Mouse (Mus musculus): ENCODE results near the gene Myo6. TPM values are rescaled to one million over a fixed set of nuclear protein-coding genes. Genes with fewer than 3 reads are reported as not detected.
A peak's percentile ranks its signal among the peaks of the same experiment; 100 is the strongest.

The Myo6 gene
- polyA plus RNA-seq, 1 experiment from 2014 or later = 32.2 TPM

- H3K27me3 ChIP-seq (ENCODE audit: insufficient read depth, low read length) = no peaks in the 10 kb centered on the region
- no peaks in the 10 kb centered on the region for H3K9me3 ChIP-seq (ENCODE audit: low read depth, low read length)
- H3K27ac ChIP-seq (ENCODE audit: low read depth) = no peak overlapping the region
- H3K4me2 ChIP-seq = no peak overlapping the region
- H3K36me3 ChIP-seq (ENCODE audit: insufficient read depth) = no peaks in the 10 kb centered on the region
- H3K9ac ChIP-seq = no peak overlapping the region
- no peaks in the 10 kb centered on the region for H3K4me1 ChIP-seq (ENCODE audit: insufficient read depth)
- no peak for TF ChIP-seq CTCF (IDR thresholded peaks at IDR 0.05; ENCODE audit: low read depth)
- DNase-seq (no peak), ATAC-seq (ENCODE audit: insufficient read depth) (no peak)
- 67% methylated on average over 3 of the region's 3 CpGs for WGBS
- H3K4me3 ChIP-seq (ENCODE audit: low read depth, low read length) = no peak overlapping the region
Measured at GRCm38 (mm10) chr9:80260905-80261304, 96.1 kb downstream of the Myo6 start.

GRCm38 (mm10) chr9:80262367-80263026 is 97.7 kb downstream of the Myo6 start:
- no peaks in the 10 kb centered on the region for H3K4me1 ChIP-seq (ENCODE audit: insufficient read depth)
- H3K9me3 ChIP-seq (ENCODE audit: low read depth, low read length) = no peaks in the 10 kb centered on the region
- no peak for TF ChIP-seq CTCF (IDR thresholded peaks at IDR 0.05; ENCODE audit: low read depth)
- H3K27ac ChIP-seq (ENCODE audit: low read depth) = no peak overlapping the region
- no peaks in the 10 kb centered on the region for H3K27me3 ChIP-seq (ENCODE audit: insufficient read depth, low read length)
- H3K9ac ChIP-seq = no peak overlapping the region
- H3K36me3 ChIP-seq (ENCODE audit: insufficient read depth) = no peaks in the 10 kb centered on the region
- WGBS = 40% methylated on average over 8 of the region's 8 CpGs
- no peak overlapping the region for H3K4me2 ChIP-seq
- ATAC-seq (ENCODE audit: insufficient read depth) = no peak
- no peak overlapping the region for H3K4me3 ChIP-seq (ENCODE audit: low read depth, low read length)
- no peak for DNase-seq

- no peaks in the 10 kb centered on the region for H3K27me3 ChIP-seq (ENCODE audit: insufficient read depth, low read length)
- no peak for DNase-seq
- no peaks in the 10 kb centered on the region for H3K36me3 ChIP-seq (ENCODE audit: insufficient read depth)
- H3K9ac ChIP-seq = no peak overlapping the region
- 90% methylated on average over 7 of the region's 7 CpGs for WGBS
- no peak overlapping the region for H3K4me2 ChIP-seq
- H3K9me3 ChIP-seq (ENCODE audit: low read depth, low read length) = no peaks in the 10 kb centered on the region
- H3K4me1 ChIP-seq (ENCODE audit: insufficient read depth) = no peaks in the 10 kb centered on the region
- TF ChIP-seq CTCF (IDR thresholded peaks at IDR 0.05; ENCODE audit: low read depth) = no peak
- no peak overlapping the region for H3K27ac ChIP-seq (ENCODE audit: low read depth)
- no peak overlapping the region for H3K4me3 ChIP-seq (ENCODE audit: low read depth, low read length)
- ATAC-seq (ENCODE audit: insufficient read depth) = no peak
Measured at GRCm38 (mm10) chr9:80266086-80266485, 101.3 kb downstream of the Myo6 start.

GRCm38 (mm10) chr9:80266507-80266906 is 101.7 kb downstream of the Myo6 start:
- ATAC-seq (ENCODE audit: insufficient read depth) (no peak), DNase-seq (no peak)
- Histone ChIP-seq H3K9me3 (ENCODE audit: low read depth, low read length) (no peaks in the 10 kb centered on the region), H3K4me1 (ENCODE audit: insufficient read depth) (no peaks in the 10 kb centered on the region), H3K9ac (no peak overlapping the region), H3K4me2 (no peak overlapping the region), H3K27me3 (ENCODE audit: insufficient read depth, low read length) (no peaks in the 10 kb centered on the region), H3K4me3 (ENCODE audit: low read depth, low read length) (no peak overlapping the region), H3K27ac (ENCODE audit: low read depth) (no peak overlapping the region), H3K36me3 (ENCODE audit: insufficient read depth) (no peaks in the 10 kb centered on the region)
- 80% methylated on average over 7 of the region's 7 CpGs for WGBS
- no peak for TF ChIP-seq CTCF (IDR thresholded peaks at IDR 0.05; ENCODE audit: low read depth)

GRCm38 (mm10) chr9:80269596-80269995 is 104.8 kb downstream of the Myo6 start:
- TF ChIP-seq CTCF (IDR thresholded peaks at IDR 0.05; ENCODE audit: low read depth) = no peak
- no peaks in the 10 kb centered on the region for H3K4me1 ChIP-seq (ENCODE audit: insufficient read depth)
- no peak for ATAC-seq (ENCODE audit: insufficient read depth)
- H3K9me3 ChIP-seq (ENCODE audit: low read depth, low read length) = no peaks in the 10 kb centered on the region
- H3K27me3 ChIP-seq (ENCODE audit: insufficient read depth, low read length) = no peaks in the 10 kb centered on the region
- H3K4me3 ChIP-seq (ENCODE audit: low read depth, low read length) = no peak overlapping the region
- no peak overlapping the region for H3K9ac ChIP-seq
- H3K36me3 ChIP-seq (ENCODE audit: insufficient read depth) = no peaks in the 10 kb centered on the region
- no peak overlapping the region for H3K27ac ChIP-seq (ENCODE audit: low read depth)
- no peak overlapping the region for H3K4me2 ChIP-seq
- no peak for DNase-seq
- WGBS = 58% methylated on average over 8 of the region's 8 CpGs

- Histone ChIP-seq H3K27ac (ENCODE audit: low read depth) (no peak overlapping the region), H3K4me3 (ENCODE audit: low read depth, low read length) (no peak overlapping the region), H3K9me3 (ENCODE audit: low read depth, low read length) (no peaks in the 10 kb centered on the region), H3K36me3 (ENCODE audit: insufficient read depth) (0 out of 2 replicates have a peak, but pooled peaks cover 6% of the 10 kb centered on the region), H3K27me3 (ENCODE audit: insufficient read depth, low read length) (no peaks in the 10 kb centered on the region), H3K9ac (no peak overlapping the region), H3K4me2 (no peak overlapping the region), H3K4me1 (ENCODE audit: insufficient read depth) (peaks cover 13% of the 10 kb centered on the region)
- ATAC-seq (ENCODE audit: insufficient read depth) (no peak), DNase-seq (no peak)
- 91% methylated on average over 1 of the region's 1 CpGs for WGBS
- TF ChIP-seq CTCF (IDR thresholded peaks at IDR 0.05; ENCODE audit: low read depth) = no peak
Measured at GRCm38 (mm10) chr9:80272951-80273350, 108.1 kb downstream of the Myo6 start.

- Histone ChIP-seq H3K9me3 (ENCODE audit: low read depth, low read length) (no peaks in the 10 kb centered on the region), H3K9ac (no peak overlapping the region), H3K4me1 (ENCODE audit: insufficient read depth) (peaks cover 13% of the 10 kb centered on the region), H3K27me3 (ENCODE audit: insufficient read depth, low read length) (no peaks in the 10 kb centered on the region), H3K27ac (ENCODE audit: low read depth) (peak overlapping the region; percentile 71), H3K4me2 (0 out of 2 replicates have a peak overlapping the region, but pooled peaks have one; percentile 4), H3K4me3 (ENCODE audit: low read depth, low read length) (no peak overlapping the region), H3K36me3 (ENCODE audit: insufficient read depth) (0 out of 2 replicates have a peak, but pooled peaks cover 6% of the 10 kb centered on the region)
- DNase-seq = peak; percentile 91
- 41% methylated on average over 8 of the region's 8 CpGs for WGBS
- TF ChIP-seq CTCF (IDR thresholded peaks at IDR 0.05; ENCODE audit: low read depth) = no peak
- ATAC-seq (ENCODE audit: insufficient read depth) = peak; percentile 93
Measured at GRCm38 (mm10) chr9:80275053-80275771, 110.4 kb downstream of the Myo6 start.
